Mouse (Mus musculus): ENCODE data around the gene Dao.

DNA sequence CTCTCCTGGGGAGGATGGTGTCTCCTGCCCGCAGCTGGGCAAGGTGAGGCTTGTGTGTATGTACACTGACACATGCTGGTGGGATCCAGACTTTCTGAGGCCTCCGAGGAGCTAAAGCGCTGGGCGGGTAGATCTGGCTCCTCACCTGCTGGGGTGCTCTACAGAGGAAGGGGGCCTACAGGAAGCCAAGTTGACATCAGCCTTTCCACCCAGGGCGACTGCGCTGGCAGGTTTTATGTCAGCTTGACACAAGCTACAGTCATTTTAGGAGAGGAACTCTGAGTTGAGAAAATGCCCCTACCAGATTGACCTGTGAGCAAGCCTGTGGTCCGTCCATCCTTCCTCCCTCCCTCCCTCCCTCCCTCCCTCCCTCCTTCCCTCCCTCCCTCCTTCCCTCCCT lies 58.2 kb downstream of the Dao start:
- TF ChIP-seq CTCF (IDR thresholded peaks at IDR 0.05; ENCODE audit: low read depth): no peak
- TF ChIP-seq EP300 (IDR thresholded peaks at IDR 0.05; ENCODE audit: low read depth): no peak

Measured in heart, postnatal 0 days (tissue).